Mouse (Mus musculus) stomach, embryonic 15.5 days (tissue): ENCODE data around the gene Pkm. TPM values are rescaled to one million over a fixed set of nuclear protein-coding genes. Genes with fewer than 3 reads are reported as not detected.

Experiments
- ATAC-seq: fragments of 200-750 bp; cut with Nextera tagmentation; 2 replicates; pipeline ENCODE4 v1.8.0; 2017; ENCODE audit warnings: low read depth, moderate number of reproducible peaks, moderate TSS enrichment; ENCODE audit not compliant: insufficient read depth, low FRiP score
- H3K27ac ChIP-seq: fragments of 300-500 bp; sonication (generic); 2 replicates; pipeline ENCODE4 v1.5.1; 2015; ENCODE audit warnings: mild to moderate bottlenecking, inconsistent platforms
- H3K27me3 ChIP-seq: fragments of 300-500 bp; sonication (generic); replicated peaks from 2 replicates; pipeline ENCODE4 v1.6.1; 2015; ENCODE audit warnings: inconsistent platforms
- H3K36me3 ChIP-seq: fragments of 300-500 bp; sonication (generic); 2 replicates; pipeline ENCODE4 v1.6.1; 2015; ENCODE audit warnings: inconsistent platforms
- H3K4me1 ChIP-seq: fragments of 300-500 bp; sonication (generic); 2 replicates; pipeline ENCODE4 v1.6.1; 2015; ENCODE audit warnings: inconsistent platforms
- H3K4me2 ChIP-seq: fragments of 300-500 bp; sonication (generic); 2 replicates; pipeline ENCODE4 v1.6.1; 2015; ENCODE audit warnings: mild to moderate bottlenecking, inconsistent platforms
- H3K4me3 ChIP-seq: fragments of 300-500 bp; sonication (generic); replicated peaks from 2 replicates; pipeline ENCODE4 v1.5.1; 2015; ENCODE audit warnings: inconsistent platforms
- H3K9ac ChIP-seq: fragments of 300-500 bp; sonication (generic); 2 replicates; pipeline ENCODE4 v1.6.1; 2015; ENCODE audit warnings: inconsistent platforms
- H3K9me3 ChIP-seq: fragments of 300-500 bp; sonication (generic); 2 replicates; pipeline ENCODE4 v1.6.1; 2016; ENCODE audit warnings: inconsistent platforms
- WGBS: fragments of 180-500 bp; shearing (Covaris S2); methylation state at CpG from one replicate; pipeline ENCODE4 v1.1.7; 2015; 5-methylcytosine and 5-hydroxymethylcytosine counted together
- polyA plus RNA-seq: library from polyadenylated mRNA; unstranded; fragments of >200 nt; fragmentation: Nextera tagmentation; extraction: Ambion mirVana; gene quantifications from 2 replicates; pipeline ENCODE4 v1.2.1, GENCODE M21; 2015

Pkm gene
- polyA plus RNA-seq, result 989 and 1,080 TPM in 2 replicates

GRCm38 (mm10) chr9:59655958-59656634 is at the start of gene Pkm:
Gene Pkm (plus strand): TSS chr9:59656368.
- H3K36me3 ChIP-seq, result no peaks in the 10 kb centered on the region
- H3K4me1 ChIP-seq, result peaks cover 28% of the 10 kb centered on the region
- under 1% methylated on average over 46 of the region's 46 CpGs for WGBS
- H3K27ac ChIP-seq, result peak within 1 kb of the TSS; percentile 97
- peak within 1 kb of the TSS; percentile 91 for H3K4me3 ChIP-seq
- H3K9ac ChIP-seq, result peak within 1 kb of the TSS; percentile 82
- peak; percentile 91 for ATAC-seq
- H3K9me3 ChIP-seq, result no peaks in the 10 kb centered on the region
- no peaks in the 10 kb centered on the region for H3K27me3 ChIP-seq
- peak within 1 kb of the TSS; percentile 78 for H3K4me2 ChIP-seq

GRCm38 (mm10) chr9:59610950-59611349 is 45.2 kb upstream of the Pkm start:
- H3K36me3 ChIP-seq, result no peaks in the 10 kb centered on the region
- H3K4me3 ChIP-seq, result no peak overlapping the region
- no peaks in the 10 kb centered on the region for H3K27me3 ChIP-seq
- no peak overlapping the region for H3K9ac ChIP-seq
- WGBS, result 87% methylated on average over 2 of the region's 2 CpGs
- no peak overlapping the region for H3K27ac ChIP-seq
- ATAC-seq, result no peak
- H3K4me1 ChIP-seq, result no peaks in the 10 kb centered on the region
- no peaks in the 10 kb centered on the region for H3K9me3 ChIP-seq
- no peak overlapping the region for H3K4me2 ChIP-seq

GRCm38 (mm10) chr9:59615797-59616196 is 40.4 kb upstream of the Pkm start:
- Histone ChIP-seq H3K27me3 (no peaks in the 10 kb centered on the region), H3K27ac (no peak overlapping the region), H3K4me3 (no peak overlapping the region), H3K9me3 (no peaks in the 10 kb centered on the region), H3K9ac (no peak overlapping the region), H3K4me2 (no peak overlapping the region), H3K4me1 (0 out of 2 replicates have a peak, but pooled peaks cover 2% of the 10 kb centered on the region), H3K36me3 (no peaks in the 10 kb centered on the region)
- WGBS, result 89% methylated on average over 2 of the region's 2 CpGs
- no peak for ATAC-seq

- H3K4me1 ChIP-seq, result 0 out of 2 replicates have a peak, but pooled peaks cover 2% of the 10 kb centered on the region
- peak within 1 kb of the TSS; percentile 92 for H3K9ac ChIP-seq
- under 1% methylated on average over 36 of the region's 36 CpGs for WGBS
- no peaks in the 10 kb centered on the region for H3K27me3 ChIP-seq
- H3K4me2 ChIP-seq, result peak within 1 kb of the TSS; percentile 72
- no peaks in the 10 kb centered on the region for H3K36me3 ChIP-seq
- H3K27ac ChIP-seq, result peak within 1 kb of the TSS; percentile 92
- no peaks in the 10 kb centered on the region for H3K9me3 ChIP-seq
- H3K4me3 ChIP-seq, result peak within 1 kb of the TSS; percentile 92
- peak; percentile 100 for ATAC-seq
These were observed 39.4 kb upstream of the Pkm start, which contains the start of gene Parp6 for GRCm38 (mm10) chr9:59616622-59617306. Gene Parp6 (plus strand): TSS chr9:59617284.

- 0 out of 2 replicates have a peak, but pooled peaks cover 3% of the 10 kb centered on the region for H3K36me3 ChIP-seq
- no peaks in the 10 kb centered on the region for H3K27me3 ChIP-seq
- H3K4me2 ChIP-seq, result peak overlapping the region; percentile 72
- under 1% methylated on average over 58 of the region's 58 CpGs for WGBS
- H3K4me3 ChIP-seq, result peak overlapping the region; percentile 92
- H3K9me3 ChIP-seq, result no peaks in the 10 kb centered on the region
- H3K4me1 ChIP-seq, result 0 out of 2 replicates have a peak, but pooled peaks cover 2% of the 10 kb centered on the region
- H3K27ac ChIP-seq, result peak overlapping the region; percentile 92
- ATAC-seq, result peak; percentile 11; the same call in 1 of the 2 replicates
- H3K9ac ChIP-seq, result peak overlapping the region; percentile 92
These were observed 38.7 kb upstream of the Pkm start for GRCm38 (mm10) chr9:59617307-59617973.

- Histone ChIP-seq H3K4me3 (no peak overlapping the region), H3K4me2 (no peak overlapping the region), H3K27me3 (no peaks in the 10 kb centered on the region), H3K9ac (no peak overlapping the region), H3K27ac (no peak overlapping the region), H3K9me3 (no peaks in the 10 kb centered on the region), H3K36me3 (peaks cover 21% of the 10 kb centered on the region; the same call in 1 of the 2 replicates), H3K4me1 (no peaks in the 10 kb centered on the region)
- WGBS, result 80% methylated on average over 1 of the region's 1 CpGs
- no peak for ATAC-seq
These were observed 17.8 kb upstream of the Pkm start for GRCm38 (mm10) chr9:59638372-59638771.

- Histone ChIP-seq H3K36me3 (peaks cover 15% of the 10 kb centered on the region; the same call in 1 of the 2 replicates), H3K27me3 (no peaks in the 10 kb centered on the region), H3K9ac (no peak overlapping the region), H3K4me3 (no peak overlapping the region), H3K4me1 (no peaks in the 10 kb centered on the region), H3K27ac (no peak overlapping the region), H3K9me3 (no peaks in the 10 kb centered on the region), H3K4me2 (no peak overlapping the region)
- WGBS, result 90% methylated on average over 4 of the region's 4 CpGs
- no peak for ATAC-seq
These were observed 16.2 kb upstream of the Pkm start for GRCm38 (mm10) chr9:59639936-59640335.

- Histone ChIP-seq H3K36me3 (peaks cover 15% of the 10 kb centered on the region; the same call in 1 of the 2 replicates), H3K4me3 (no peak overlapping the region), H3K27ac (no peak overlapping the region), H3K9ac (no peak overlapping the region), H3K9me3 (no peaks in the 10 kb centered on the region), H3K27me3 (no peaks in the 10 kb centered on the region), H3K4me1 (no peaks in the 10 kb centered on the region), H3K4me2 (no peak overlapping the region)
- ATAC-seq, result no peak
- 75% methylated on average over 2 of the region's 2 CpGs for WGBS
These were observed 14.8 kb upstream of the Pkm start for GRCm38 (mm10) chr9:59641320-59641719.

- Histone ChIP-seq H3K36me3 (peaks cover 11% of the 10 kb centered on the region; the same call in 1 of the 2 replicates), H3K9ac (no peak overlapping the region), H3K27ac (no peak overlapping the region), H3K4me2 (no peak overlapping the region), H3K4me1 (no peaks in the 10 kb centered on the region), H3K27me3 (no peaks in the 10 kb centered on the region), H3K9me3 (no peaks in the 10 kb centered on the region), H3K4me3 (no peak overlapping the region)
- whole genome bisulfite sequencing, result 94% methylated on average over 4 of the region's 4 CpGs
- ATAC-seq, result no peak
These were observed 6.3 kb upstream of the Pkm start for GRCm38 (mm10) chr9:59649911-59650310.

- no peak overlapping the region for H3K9ac ChIP-seq
- no peak overlapping the region for H3K4me3 ChIP-seq
- 20% methylated on average over 3 of the region's 3 CpGs for WGBS
- ATAC-seq, result no peak
- H3K36me3 ChIP-seq, result peaks cover 11% of the 10 kb centered on the region; the same call in 1 of the 2 replicates
- H3K27ac ChIP-seq, result no peak overlapping the region
- no peaks in the 10 kb centered on the region for H3K9me3 ChIP-seq
- H3K4me2 ChIP-seq, result no peak overlapping the region
- H3K27me3 ChIP-seq, result no peaks in the 10 kb centered on the region
- H3K4me1 ChIP-seq, result 0 out of 2 replicates have a peak, but pooled peaks cover 10% of the 10 kb centered on the region
These were observed 2.8 kb upstream of the Pkm start for GRCm38 (mm10) chr9:59653371-59653770.

- no peak overlapping the region for H3K4me3 ChIP-seq
- no peak for ATAC-seq
- H3K4me2 ChIP-seq, result no peak overlapping the region
- no peak overlapping the region for H3K27ac ChIP-seq
- no peaks in the 10 kb centered on the region for H3K9me3 ChIP-seq
- 74% methylated on average over 2 of the region's 2 CpGs for WGBS
- H3K27me3 ChIP-seq, result no peaks in the 10 kb centered on the region
- no peak overlapping the region for H3K9ac ChIP-seq
- peaks cover 19% of the 10 kb centered on the region for H3K4me1 ChIP-seq
- H3K36me3 ChIP-seq, result no peaks in the 10 kb centered on the region
These were observed 1.7 kb upstream of the Pkm start for GRCm38 (mm10) chr9:59654450-59654983.
